Mouse (Mus musculus) G1E (cell line): ENCODE measurements around the gene Ch25h.

ENCODE experiments used
- CTCF ChIP-seq: IDR thresholded peaks from 2 replicates; pipeline ENCODE4 v1.5.1; 2012; ENCODE audit warnings: low read depth, low read length, inconsistent platforms, mixed read lengths
- GATA1 ChIP-seq: IDR thresholded peaks from 2 replicates; pipeline ENCODE4 v1.6.1; 2012; ENCODE audit warnings: borderline replicate concordance, low read length, inconsistent platforms, mixed read lengths
- GATA2 ChIP-seq: IDR thresholded peaks from 2 replicates; pipeline ENCODE4 v1.6.1; 2012; ENCODE audit warnings: low read depth, low read length, inconsistent platforms, borderline replicate concordance
- POLR2AphosphoS5 ChIP-seq: IDR thresholded peaks from 2 replicates; pipeline ENCODE4 v1.6.1; 2012; ENCODE audit warnings: low read depth, low read length, inconsistent platforms; ENCODE audit not compliant: insufficient replicate concordance
- TAL1 ChIP-seq: conservative IDR thresholded peaks from 2 replicates; pipeline ENCODE4 v1.6.1; 2012; ENCODE audit warnings: low read depth, low read length, inconsistent platforms, mixed read lengths

- TF ChIP-seq CTCF (no peak), TAL1 (no peak), POLR2AphosphoS5 (no peak), GATA1 (no peak), GATA2 (no peak)
Observed at GRCm38 (mm10) chr19:34521361-34521760, 46.4 kb upstream of the Ch25h start.
